In genomic region chr2:142230985-142231549, GRCm38 (mm10) we compare ENCODE assay signal across 18 mouse cellular contexts.
"Had no signal": no experiment of that assay in that cellular context is flagged by ENCODE, and none has a peak within 500 bp of the region (broad histone marks: within the 10 kb centered on the region; RNA-seq: fewer than 3 reads in every experiment).

No protein-coding gene starts in this region.

- H3K27me3 ChIP-seq: liver, embryonic 13.5 days; megakaryocyte, embryonic 14.5 days; midbrain, embryonic 13.5 days; neural tube, embryonic 13.5 days; stomach, embryonic 15.5 days had no signal

- ATAC-seq: lung, postnatal 0 days; midbrain, embryonic 13.5 days; midbrain, embryonic 16.5 days had no signal

- H3K27ac ChIP-seq: left cerebral cortex, adult 2 months; liver, embryonic 13.5 days; midbrain, embryonic 10.5 days; midbrain, embryonic 13.5 days; neural tube, embryonic 13.5 days; stomach, embryonic 15.5 days had no signal

- DNase-seq: kidney, adult 18-20 months; kidney, adult 9 months; kidney, postnatal 14 days; layer of hippocampus, postnatal 36 days; liver, embryonic 13.5 days; lung, adult 2 months; right cerebral cortex, postnatal 14 days; spleen, adult 18-20 months; thymus, postnatal 25 days had no signal

- H3K4me3 ChIP-seq: left cerebral cortex, adult 2 months; liver, embryonic 13.5 days; megakaryocyte, embryonic 14.5 days; midbrain, embryonic 10.5 days; midbrain, embryonic 13.5 days; myocyte; neural tube, embryonic 13.5 days; stomach, embryonic 15.5 days had no signal

- H3K9ac ChIP-seq: liver, embryonic 13.5 days; midbrain, embryonic 13.5 days; neural tube, embryonic 13.5 days; stomach, embryonic 15.5 days had no signal

- H3K4me1 ChIP-seq: liver, embryonic 13.5 days; megakaryocyte, embryonic 14.5 days; midbrain, embryonic 10.5 days; midbrain, embryonic 13.5 days; neural tube, embryonic 13.5 days; stomach, embryonic 15.5 days had no signal

- H3K9me3 ChIP-seq: liver, embryonic 13.5 days; midbrain, embryonic 10.5 days; midbrain, embryonic 13.5 days; neural tube, embryonic 13.5 days; stomach, embryonic 15.5 days had no signal

- H3K36me3 ChIP-seq: liver, embryonic 13.5 days; midbrain, embryonic 10.5 days; midbrain, embryonic 13.5 days; neural tube, embryonic 13.5 days; stomach, embryonic 15.5 days had no signal

- H3K4me2 ChIP-seq: liver, embryonic 13.5 days; midbrain, embryonic 13.5 days; neural tube, embryonic 13.5 days; stomach, embryonic 15.5 days had no signal
